Mouse (Mus musculus) effector memory CD4-positive, alpha-beta T cell, adult 7 months (primary cell): ENCODE results near the gene Peak1. TPM values are rescaled to one million over a fixed set of nuclear protein-coding genes. Genes with fewer than 3 reads are reported as not detected.

ENCODE experiments used
- polyA plus RNA-seq: library from polyadenylated mRNA; unstranded; fragments of 100-300 nt; shearing (Covaris generic); gene quantifications from one replicate; pipeline ENCODE4 v1.2.1, GENCODE M21; 2017

Peak1 gene
- polyA plus RNA-seq: 57.4 TPM

DNA sequence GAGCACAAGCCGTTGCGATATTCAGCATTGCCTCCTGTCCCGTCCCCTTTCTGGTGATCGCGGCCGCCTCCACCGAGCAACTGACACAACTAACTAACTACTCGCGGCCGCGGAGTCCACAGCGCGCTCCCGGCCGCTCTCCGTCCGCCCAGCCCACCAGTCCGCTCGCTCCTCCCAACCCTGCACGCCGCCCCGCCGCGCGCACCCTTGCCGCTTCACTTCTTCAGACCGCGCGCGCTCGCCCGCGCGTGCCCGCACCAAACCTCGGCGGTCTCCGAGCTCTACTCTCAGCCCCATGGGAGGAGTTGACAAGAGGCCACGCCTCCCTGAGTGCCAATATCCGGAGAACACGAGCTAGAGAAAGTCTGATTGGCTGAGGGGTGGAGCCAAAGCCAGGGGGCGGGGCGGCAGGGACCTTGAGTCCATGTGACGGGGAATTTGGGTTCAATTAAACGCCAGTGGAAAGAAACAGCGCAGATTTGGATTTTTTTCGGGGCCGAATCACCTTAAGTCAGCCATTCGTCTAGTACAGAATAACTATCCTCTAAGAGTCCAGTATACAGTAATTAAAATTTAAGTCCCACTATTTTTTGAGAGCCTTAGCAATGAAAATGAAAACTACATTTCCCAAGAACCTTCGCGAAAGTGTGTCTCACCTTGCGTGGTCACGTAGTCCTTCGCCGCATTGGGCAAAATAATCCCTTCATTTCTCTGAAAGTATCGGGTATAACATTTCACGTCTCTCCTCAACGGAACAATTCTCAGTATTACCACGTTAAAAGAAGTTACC is at the start of gene Peak1, which contains the start of gene Hmg20a:
TSS of gene Peak1 (minus strand) at position 120 of the 790 bp plus-strand sequence.
TSS of gene Hmg20a (plus strand) at position 662 of the 790 bp plus-strand sequence.

DNA sequence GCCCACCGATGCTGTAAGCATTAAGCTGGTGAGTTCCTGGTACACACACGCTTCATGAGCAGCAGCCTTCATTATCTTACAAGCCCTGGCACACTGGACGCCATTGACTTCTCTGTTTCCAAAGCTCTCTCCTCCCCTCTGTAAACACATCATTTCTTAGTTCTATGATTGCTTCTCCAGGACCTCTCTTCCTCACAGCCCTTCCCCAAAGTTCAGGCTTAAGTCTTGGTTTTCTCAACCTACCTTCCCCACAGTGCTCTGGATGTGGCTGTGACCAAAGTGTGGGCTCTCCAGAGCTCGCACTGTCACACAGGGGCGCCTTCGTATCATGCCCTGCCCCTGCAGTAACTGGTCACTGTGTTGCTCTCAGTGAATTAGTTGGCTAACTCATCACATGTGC is 252.5 kb downstream of the Peak1 start, which contains the start of gene Tspan3:
TSS of gene Tspan3 (minus strand) at position 101 of the 400 bp plus-strand sequence.

Other genes with a start within 250 kb of the Peak1 start
- gene Hmg20a, start 542 bp upstream of the Peak1 start, polyA plus RNA-seq: 40.0 TPM